ENCODE assay signal across 18 mouse cellular contexts in the genomic region with DNA sequence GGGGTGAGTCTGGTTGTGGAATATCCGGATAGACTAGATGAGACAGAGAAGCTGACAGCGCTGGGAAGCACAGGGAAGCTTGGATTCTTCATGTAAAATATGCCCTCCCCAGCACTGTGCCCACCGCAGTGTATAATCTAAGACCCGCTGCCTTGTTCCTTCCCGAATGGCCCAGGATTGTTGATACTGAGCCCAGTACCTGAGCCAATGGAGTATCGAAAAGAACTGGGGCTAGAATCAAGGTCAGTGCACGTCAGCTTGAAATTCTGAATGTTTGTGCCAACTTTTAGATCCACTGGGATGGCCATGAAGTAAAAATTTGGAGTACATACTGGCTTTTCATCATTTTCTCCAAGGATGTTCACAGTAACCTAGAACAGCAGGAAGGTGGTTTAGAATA. TPM values are rescaled to one million over a fixed set of nuclear protein-coding genes. Genes with fewer than 3 reads are reported as not detected.
DNase-seq lines count a peak whose midpoint lies in the region; ATAC-seq and TF ChIP-seq lines count a peak whose summit lies in the region.
"Had no signal": no experiment of that assay in that cellular context is flagged by ENCODE, and none has a peak within 500 bp of the region (broad histone marks: within the 10 kb centered on the region; RNA-seq: fewer than 3 reads in every experiment).

No protein-coding gene starts in this region.

- 76% methylated on average over 7 of the region's 7 CpGs for WGBS in forebrain, embryonic 11.5 days
- 51% methylated on average over 7 of the region's 7 CpGs for WGBS in forebrain, postnatal 0 days
- WGBS in forebrain, embryonic 13.5 days: 61% methylated on average over 7 of the region's 7 CpGs
- 63% methylated on average over 7 of the region's 7 CpGs for WGBS in midbrain, embryonic 15.5 days

- no peak overlapping the region for H3K9ac ChIP-seq in forebrain, embryonic 11.5 days (ENCODE audit: low read length)
- no peak overlapping the region for H3K9ac ChIP-seq in forebrain, postnatal 0 days
- H3K9ac ChIP-seq in forebrain, embryonic 13.5 days: no peak overlapping the region
- H3K9ac ChIP-seq in midbrain, embryonic 15.5 days: no peak overlapping the region; the same call in 1 of the 2 replicates
- H3K9ac ChIP-seq: embryonic facial prominence, embryonic 12.5 days; liver, embryonic 14.5 days had no signal

- H3K4me2 ChIP-seq in forebrain, embryonic 11.5 days (ENCODE audit: low read depth, low read length, severe bottlenecking): no peak overlapping the region
- H3K4me2 ChIP-seq in forebrain, postnatal 0 days (ENCODE audit: low read depth): no peak overlapping the region
- no peak overlapping the region for H3K4me2 ChIP-seq in forebrain, embryonic 13.5 days
- no peak overlapping the region for H3K4me2 ChIP-seq in midbrain, embryonic 15.5 days
- H3K4me2 ChIP-seq: embryonic facial prominence, embryonic 12.5 days had no signal

- no peaks in the 10 kb centered on the region for H3K27me3 ChIP-seq in forebrain, embryonic 11.5 days (ENCODE audit: control insufficient read depth, insufficient read depth, low read length)
- H3K27me3 ChIP-seq in forebrain, postnatal 0 days (ENCODE audit: insufficient read depth, low read length): no peaks in the 10 kb centered on the region
- H3K27me3 ChIP-seq in forebrain, embryonic 13.5 days: peaks cover 29% of the 10 kb centered on the region
- H3K27me3 ChIP-seq in midbrain, embryonic 15.5 days (replicated peaks): no peaks in the 10 kb centered on the region; the same call in 1 of the 2 replicates
- H3K27me3 ChIP-seq: embryonic facial prominence, embryonic 12.5 days had no signal

- no peaks in the 10 kb centered on the region; the same call in 1 of the 2 replicates for H3K4me1 ChIP-seq in forebrain, embryonic 11.5 days (replicated peaks; ENCODE audit: control insufficient read depth, insufficient read depth, low read length)
- H3K4me1 ChIP-seq in forebrain, postnatal 0 days (ENCODE audit: insufficient read depth): peaks cover 12% of the 10 kb centered on the region; the same call in 1 of the 2 replicates
- peaks cover 19% of the 10 kb centered on the region for H3K4me1 ChIP-seq in forebrain, embryonic 13.5 days
- peaks cover 17% of the 10 kb centered on the region for H3K4me1 ChIP-seq in midbrain, embryonic 15.5 days

- no peak for TF ChIP-seq CTCF in forebrain, postnatal 0 days (IDR thresholded peaks at IDR 0.05; ENCODE audit: low read depth)
- no peak for TF ChIP-seq CTCF in layer of hippocampus, adult 2 months (conservative IDR thresholded peaks at IDR 0.05)

- no peak overlapping the region for H3K4me3 ChIP-seq in forebrain, embryonic 11.5 days (ENCODE audit: low read depth, low read length)
- no peak overlapping the region for H3K4me3 ChIP-seq in forebrain, postnatal 0 days (ENCODE audit: low read depth, low read length)
- no peak overlapping the region for H3K4me3 ChIP-seq in layer of hippocampus, adult 2 months
- no peak overlapping the region for H3K4me3 ChIP-seq in forebrain, embryonic 13.5 days
- no peak overlapping the region for H3K4me3 ChIP-seq in midbrain, embryonic 15.5 days
- H3K4me3 ChIP-seq: embryonic facial prominence, embryonic 12.5 days; left cerebral cortex, adult 2 months; myocyte had no signal

- H3K36me3 ChIP-seq in forebrain, embryonic 11.5 days (ENCODE audit: control insufficient read depth, insufficient read depth, low read length): no peaks in the 10 kb centered on the region
- H3K36me3 ChIP-seq in forebrain, postnatal 0 days (ENCODE audit: insufficient read depth): no peaks in the 10 kb centered on the region
- H3K36me3 ChIP-seq in forebrain, embryonic 13.5 days (ENCODE audit: poor library complexity, severe bottlenecking): no peaks in the 10 kb centered on the region
- H3K36me3 ChIP-seq in midbrain, embryonic 15.5 days (replicated peaks): no peaks in the 10 kb centered on the region
- H3K36me3 ChIP-seq: embryonic facial prominence, embryonic 12.5 days had no signal

- no peaks in the 10 kb centered on the region for H3K9me3 ChIP-seq in forebrain, embryonic 11.5 days (ENCODE audit: control insufficient read depth, low read length)
- no peaks in the 10 kb centered on the region for H3K9me3 ChIP-seq in forebrain, postnatal 0 days (ENCODE audit: low read length)
- no peaks in the 10 kb centered on the region for H3K9me3 ChIP-seq in forebrain, embryonic 13.5 days (replicated peaks)
- H3K9me3 ChIP-seq in midbrain, embryonic 15.5 days: no peaks in the 10 kb centered on the region
- H3K9me3 ChIP-seq: embryonic facial prominence, embryonic 12.5 days had no signal

- 0 out of 2 replicates have a peak, but pooled peaks have one; percentile 5 for ATAC-seq in forebrain, embryonic 11.5 days (replicated peaks; ENCODE audit: low FRiP score)
- ATAC-seq in forebrain, postnatal 0 days: no peak; the same call in 1 of the 2 replicates
- peak; percentile 41; the same call in 1 of the 2 replicates for ATAC-seq in forebrain, embryonic 13.5 days
- ATAC-seq in midbrain, embryonic 15.5 days (replicated peaks): peak; percentile 37; the same call in 1 of the 2 replicates

- no peak for DNase-seq in forebrain, embryonic 11.5 days (ENCODE audit: low spot score)
- DNase-seq in forebrain, postnatal 0 days: no peak
- DNase-seq in layer of hippocampus, adult 2 months (ENCODE audit: low spot score in 2 of 2): no peak
- no peak for DNase-seq in layer of hippocampus, adult 8-10 months (ENCODE audit: low spot score in 2 of 2)
- no peak for DNase-seq in cerebellum, adult 9-10 months
- DNase-seq in heart, adult 8-10 months (ENCODE audit: low spot score): no peak
- DNase-seq: cerebellum, adult 18-20 months; heart, postnatal 4 days; spleen, adult 18-20 months had no signal

- no peak overlapping the region for H3K27ac ChIP-seq in forebrain, embryonic 11.5 days (ENCODE audit: low read depth, low read length)
- H3K27ac ChIP-seq in forebrain, postnatal 0 days (ENCODE audit: low read depth, low read length): no peak overlapping the region; the same call in 1 of the 2 replicates
- H3K27ac ChIP-seq in layer of hippocampus, adult 2 months: peak overlapping the region; percentile 68
- H3K27ac ChIP-seq in forebrain, embryonic 13.5 days: 0 out of 2 replicates have a peak overlapping the region, but pooled peaks have one; percentile 3
- peak overlapping the region; percentile 68 for H3K27ac ChIP-seq in midbrain, embryonic 15.5 days
- H3K27ac ChIP-seq: embryonic facial prominence, embryonic 12.5 days; kidney, postnatal 0 days; left cerebral cortex, adult 2 months; liver, embryonic 14.5 days had no signal

RNA-seq across cellular contexts. Expression of a gene that starts 46.2 kb away (rescaled TPM):
- not detected in 2 replicates for polyA plus RNA-seq in forebrain, embryonic 11.5 days (2014; fragmentation: Nextera tagmentation; extraction: Ambion mirVana)
- 0.54 and 0.81 TPM in 2 replicates for total RNA-seq in forebrain, postnatal 0 days (2014; rRNA removed)
- polyA plus RNA-seq in forebrain, postnatal 0 days (2015; fragmentation: Nextera tagmentation; extraction: Ambion mirVana): 0.62 and 0.85 TPM in 2 replicates
- 1 to 10 TPM; 2.1 to 2.7 TPM for total RNA-seq in layer of hippocampus, adult 2 months (2021)
- total RNA-seq in layer of hippocampus, adult 8-10 months (2022): 1 to 10 TPM; 1.8 to 2.7 (median 2.3) TPM
- 0.13 and 0.39 TPM in 2 replicates for polyA plus RNA-seq in forebrain, embryonic 13.5 days (2015; fragmentation: Nextera tagmentation; extraction: Ambion mirVana)
- polyA plus RNA-seq in midbrain, embryonic 15.5 days (2015; fragmentation: Nextera tagmentation; extraction: Ambion mirVana): 0.19 and 0.32 TPM in 2 replicates
- total RNA-seq in heart, adult 8-10 months (2022): 1 to 10 TPM in 1 of 4 experiments, under 1 TPM in 2, not detected in 1; 0.13 to 1.9 (median 0.37) TPM
- total RNA-seq: heart, postnatal 4 days; megakaryocyte progenitor cell, adult 5-6 weeks had no signal
- polyA plus RNA-seq: embryonic facial prominence, embryonic 12.5 days; kidney, postnatal 0 days; limb, embryonic 11.5 days; liver, embryonic 14.5 days had no signal

Comparison
In these comparisons a context has a peak if more than half of its experiments do, and no peak if none do; other contexts are left out.
1. H3K27ac ChIP-seq: peak in layer of hippocampus, adult 2 months (single experiment), forebrain, embryonic 13.5 days (single experiment) and midbrain, embryonic 15.5 days (single experiment); none in forebrain, embryonic 11.5 days (single experiment) and forebrain, postnatal 0 days (single experiment).